Mouse (Mus musculus) liver, postnatal 0 days (tissue): ENCODE measurements around the gene Inip. TPM values are rescaled to one million over a fixed set of nuclear protein-coding genes. Genes with fewer than 3 reads are reported as not detected.
A peak's percentile ranks its signal among the peaks of the same experiment; 100 is the strongest.

ENCODE experiments used
- ATAC-seq: fragments of 200-750 bp; cut with Nextera tagmentation; 2 replicates; pipeline ENCODE4 v1.8.0; 2017; ENCODE audit warnings: mild to moderate bottlenecking, moderate library complexity
- DNase-seq: peaks from one replicate; pipeline ENCODE4 v3.0.0-alpha.2; 2016
- H3K27ac ChIP-seq: fragments of 300-500 bp; sonication (generic); 2 replicates; pipeline ENCODE4 v1.5.1; 2014; ENCODE audit warnings: antibody characterized with exemption, moderate library complexity, mild to moderate bottlenecking, low read depth
- H3K27me3 ChIP-seq: fragments of 300-500 bp; sonication (generic); 2 replicates; pipeline ENCODE4 v1.6.1; 2014; ENCODE audit warnings: low read length, control low read depth, mixed read lengths; ENCODE audit not compliant: insufficient read depth
- H3K36me3 ChIP-seq: fragments of 300-500 bp; sonication (generic); replicated peaks from 2 replicates; pipeline ENCODE4 v1.6.1; 2014; ENCODE audit warnings: mild to moderate bottlenecking, control low read depth, low read length, moderate library complexity, mixed read lengths; ENCODE audit not compliant: insufficient read depth
- H3K4me1 ChIP-seq: fragments of 300-500 bp; sonication (generic); 2 replicates; pipeline ENCODE4 v1.6.1; 2014; ENCODE audit warnings: antibody characterized with exemption, mild to moderate bottlenecking, control low read depth; ENCODE audit not compliant: insufficient read depth
- H3K4me2 ChIP-seq: fragments of 300-500 bp; sonication (generic); 2 replicates; pipeline ENCODE4 v1.6.1; 2014; ENCODE audit warnings: low read depth, mild to moderate bottlenecking, low read length, moderate library complexity, mixed read lengths
- H3K4me3 ChIP-seq: fragments of 300-500 bp; sonication (generic); 2 replicates; pipeline ENCODE4 v1.5.1; 2014; ENCODE audit warnings: low read depth, low read length
- H3K9ac ChIP-seq: fragments of 300-500 bp; sonication (generic); replicated peaks from 2 replicates; pipeline ENCODE4 v1.6.1; 2014; ENCODE audit warnings: mild to moderate bottlenecking, moderate library complexity
- H3K9me3 ChIP-seq: fragments of 300-500 bp; sonication (generic); 2 replicates; pipeline ENCODE4 v1.6.1; 2016; ENCODE audit warnings: mild to moderate bottlenecking, control low read depth, low read length, mixed read lengths
- CTCF ChIP-seq: sonication (generic); IDR thresholded peaks from 2 replicates; pipeline ENCODE4 v1.5.1; 2016; ENCODE audit warnings: antibody characterized with exemption, low read depth
- EP300 ChIP-seq: IDR thresholded peaks from 2 replicates; pipeline ENCODE4 v1.6.1; 2016; ENCODE audit warnings: antibody characterized with exemption, low read depth, mild to moderate bottlenecking
- WGBS: fragments of 180-500 bp; shearing (Covaris S2); extraction: QIAGEN DNeasy Blood & Tissue Kit; methylation state at CpG from one replicate; pipeline ENCODE4 v1.1.7; 2014; ENCODE audit not compliant: insufficient replicate concordance; 5-methylcytosine and 5-hydroxymethylcytosine counted together
- polyA plus RNA-seq: library from polyadenylated mRNA; unstranded; fragments of >200 nt; fragmentation: Nextera tagmentation; extraction: Ambion mirVana; gene quantifications from 2 replicates; pipeline ENCODE4 v1.2.1, GENCODE M21; 2015

Gene Inip
- polyA plus RNA-seq, 1 experiment from 2014 or later: 12.6 TPM

DNA sequence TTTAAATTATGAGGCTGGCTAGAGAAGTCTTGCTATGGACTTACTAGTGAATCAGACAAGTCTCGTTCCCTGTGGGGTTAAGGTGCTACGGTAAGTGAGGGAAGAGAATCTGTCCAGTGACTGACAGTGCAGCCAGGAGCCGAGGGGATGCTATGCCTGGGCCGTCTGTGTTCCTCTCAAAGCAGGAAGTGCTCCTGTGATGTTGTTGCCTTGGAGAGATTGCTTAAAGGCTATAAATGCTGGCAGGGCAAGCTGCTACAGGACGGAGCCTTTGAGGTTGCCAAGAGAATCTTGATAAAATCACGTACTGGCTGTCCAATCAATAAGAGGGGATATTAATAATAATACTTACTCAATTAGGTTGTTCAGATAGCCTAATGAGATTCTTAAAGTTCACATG is 31.4 kb upstream of the Inip start:
- H3K4me2 ChIP-seq: no peak overlapping the region
- H3K9me3 ChIP-seq: no peaks in the 10 kb centered on the region
- DNase-seq: no peak
- no peak overlapping the region for H3K27ac ChIP-seq
- no peaks in the 10 kb centered on the region for H3K4me1 ChIP-seq
- H3K4me3 ChIP-seq: no peak overlapping the region
- H3K9ac ChIP-seq: no peak overlapping the region
- H3K36me3 ChIP-seq: peaks cover 5% of the 10 kb centered on the region; the same call in 1 of the 2 replicates
- TF ChIP-seq EP300: no peak
- TF ChIP-seq CTCF: no peak
- H3K27me3 ChIP-seq: no peaks in the 10 kb centered on the region
- WGBS: 46% methylated on average over 6 of the region's 6 CpGs
- ATAC-seq: no peak

GRCm38 (mm10) chr4:59831038-59831437 is 29.6 kb upstream of the Inip start:
- ATAC-seq: no peak
- WGBS: 85% methylated on average over 5 of the region's 5 CpGs
- Histone ChIP-seq H3K9ac (no peak overlapping the region), H3K27me3 (no peaks in the 10 kb centered on the region), H3K4me2 (no peak overlapping the region), H3K27ac (no peak overlapping the region), H3K4me3 (no peak overlapping the region), H3K9me3 (no peaks in the 10 kb centered on the region), H3K4me1 (no peaks in the 10 kb centered on the region), H3K36me3 (peaks cover 5% of the 10 kb centered on the region)
- TF ChIP-seq EP300: no peak
- no peak for TF ChIP-seq CTCF
- no peak for DNase-seq

- 75% methylated on average over 4 of the region's 4 CpGs for WGBS
- ATAC-seq: no peak
- Histone ChIP-seq H3K9ac (no peak overlapping the region), H3K4me2 (no peak overlapping the region), H3K36me3 (no peaks in the 10 kb centered on the region; the same call in 1 of the 2 replicates), H3K4me1 (no peaks in the 10 kb centered on the region), H3K4me3 (no peak overlapping the region), H3K9me3 (no peaks in the 10 kb centered on the region), H3K27me3 (no peaks in the 10 kb centered on the region), H3K27ac (no peak overlapping the region)
- TF ChIP-seq EP300 (no peak), CTCF (no peak)
- DNase-seq: no peak
Measured at GRCm38 (mm10) chr4:59829072-59829471, 27.7 kb upstream of the Inip start.

DNA sequence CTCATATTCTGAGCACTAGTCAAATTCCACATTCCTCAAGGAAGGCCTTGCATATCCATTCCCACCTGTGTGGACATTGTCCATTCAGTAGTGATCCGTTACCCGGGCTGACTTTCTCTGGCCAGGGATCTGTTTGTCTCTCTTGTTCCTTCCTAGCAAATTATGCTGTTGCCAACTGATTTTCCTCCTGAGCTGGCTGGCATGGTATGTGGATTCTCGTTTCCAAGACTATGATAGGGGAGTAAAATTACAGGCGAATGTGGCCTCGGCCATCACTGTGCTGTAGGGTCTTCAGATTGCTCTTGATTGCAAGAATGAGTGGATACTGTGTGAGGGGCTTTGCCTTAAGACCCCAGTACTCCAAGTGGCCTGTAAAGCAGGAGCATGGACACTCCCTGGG is 25.0 kb upstream of the Inip start:
- 88% methylated on average over 5 of the region's 5 CpGs for WGBS
- Histone ChIP-seq H3K36me3 (no peaks in the 10 kb centered on the region; the same call in 1 of the 2 replicates), H3K9me3 (no peaks in the 10 kb centered on the region), H3K4me3 (no peak overlapping the region), H3K4me1 (0 out of 2 replicates have a peak, but pooled peaks cover 8% of the 10 kb centered on the region), H3K9ac (no peak overlapping the region), H3K4me2 (no peak overlapping the region), H3K27ac (no peak overlapping the region), H3K27me3 (no peaks in the 10 kb centered on the region)
- no peak for DNase-seq
- TF ChIP-seq CTCF: no peak
- TF ChIP-seq EP300: no peak
- no peak for ATAC-seq

GRCm38 (mm10) chr4:59825634-59826033 is 24.2 kb upstream of the Inip start:
- DNase-seq: no peak
- H3K9ac ChIP-seq: no peak overlapping the region
- no peaks in the 10 kb centered on the region for H3K9me3 ChIP-seq
- TF ChIP-seq CTCF (no peak), EP300 (no peak)
- 59% methylated on average over 6 of the region's 6 CpGs for WGBS
- ATAC-seq: peak; percentile 59
- H3K4me2 ChIP-seq: no peak overlapping the region
- no peak overlapping the region for H3K27ac ChIP-seq
- H3K4me1 ChIP-seq: 0 out of 2 replicates have a peak, but pooled peaks cover 8% of the 10 kb centered on the region
- H3K36me3 ChIP-seq: no peaks in the 10 kb centered on the region; the same call in 1 of the 2 replicates
- no peaks in the 10 kb centered on the region for H3K27me3 ChIP-seq
- H3K4me3 ChIP-seq: no peak overlapping the region

- no peak overlapping the region for H3K4me2 ChIP-seq
Measured at GRCm38 (mm10) chr4:59824860-59825259, 23.5 kb upstream of the Inip start.

More at GRCm38 (mm10) chr4:59824860-59825259, 23.5 kb upstream of the Inip start:
- Histone ChIP-seq H3K27ac (no peak overlapping the region), H3K36me3 (no peaks in the 10 kb centered on the region; the same call in 1 of the 2 replicates), H3K9me3 (no peaks in the 10 kb centered on the region), H3K4me3 (no peak overlapping the region), H3K4me1 (0 out of 2 replicates have a peak, but pooled peaks cover 8% of the 10 kb centered on the region), H3K27me3 (no peaks in the 10 kb centered on the region), H3K9ac (no peak overlapping the region)
- DNase-seq (no peak), ATAC-seq (no peak)
- TF ChIP-seq EP300: no peak
- TF ChIP-seq CTCF: no peak
- 78% methylated on average over 5 of the region's 5 CpGs for WGBS
